ENCODE assay signal across 9 mouse cellular contexts in genomic region chr10:41473782-41474468, GRCm38 (mm10). TPM values are rescaled to one million over a fixed set of nuclear protein-coding genes. Genes with fewer than 3 reads are reported as not detected.
DNase-seq lines count a peak whose midpoint lies in the region; ATAC-seq and TF ChIP-seq lines count a peak whose summit lies in the region.
"Had no signal": no experiment of that assay in that cellular context is flagged by ENCODE, and none has a peak within 500 bp of the region (broad histone marks: within the 10 kb centered on the region; RNA-seq: fewer than 3 reads in every experiment).

No protein-coding gene starts in this region.

- intact Hi-C loops in gastrocnemius, adult 2 months (cut with DNase I): no loop called here

- no peak overlapping the region for H3K4me3 ChIP-seq in gastrocnemius, adult 2 months
- H3K4me3 ChIP-seq in midbrain, embryonic 13.5 days (replicated peaks): no peak overlapping the region
- H3K4me3 ChIP-seq: hindbrain, embryonic 15.5 days had no signal

- no peak overlapping the region for H3K4me2 ChIP-seq in midbrain, embryonic 13.5 days (replicated peaks)
- H3K4me2 ChIP-seq: hindbrain, embryonic 15.5 days had no signal

- ATAC-seq in activated CD4-positive, CD25-positive, alpha-beta regulatory T cell, adult 4 months: peak; percentile 33
- no peak for ATAC-seq in midbrain, embryonic 13.5 days

- peak overlapping the region; percentile 89; the same call in 1 of the 2 replicates for H3K27ac ChIP-seq in gastrocnemius, adult 2 months
- no peak overlapping the region for H3K27ac ChIP-seq in midbrain, embryonic 13.5 days
- H3K27ac ChIP-seq: hindbrain, embryonic 15.5 days had no signal

- WGBS in midbrain, embryonic 13.5 days: 90% methylated on average over 6 of the region's 6 CpGs

- H3K9me3 ChIP-seq in midbrain, embryonic 13.5 days: no peaks in the 10 kb centered on the region
- H3K9me3 ChIP-seq: hindbrain, embryonic 15.5 days had no signal

- peaks cover 27% of the 10 kb centered on the region for H3K4me1 ChIP-seq in midbrain, embryonic 13.5 days (replicated peaks)

- TF ChIP-seq CTCF in gastrocnemius, adult 2 months (IDR thresholded peaks at IDR 0.05): no peak

- no peak for DNase-seq in gastrocnemius, adult 2 months
- DNase-seq in gastrocnemius, adult 18-20 months (ENCODE audit: low spot score): no peak
- DNase-seq in induced T-regulatory cell, adult 2 months (ENCODE audit: low read depth): peak; percentile 72
- peak; percentile 74 for DNase-seq in naive thymus-derived CD4-positive, alpha-beta T cell, adult 2 months (ENCODE audit: low read depth)
- no peak for DNase-seq in right cerebral cortex, adult 2 months (ENCODE audit: low spot score in 2 of 2)
- no peak for DNase-seq in cerebellum, adult 9-11 months

- peaks cover 8% of the 10 kb centered on the region; the same call in 1 of the 2 replicates for H3K36me3 ChIP-seq in midbrain, embryonic 13.5 days
- H3K36me3 ChIP-seq: hindbrain, embryonic 15.5 days had no signal

- no peaks in the 10 kb centered on the region for H3K27me3 ChIP-seq in midbrain, embryonic 13.5 days
- H3K27me3 ChIP-seq: hindbrain, embryonic 15.5 days had no signal

- no peak overlapping the region for H3K9ac ChIP-seq in midbrain, embryonic 13.5 days (replicated peaks)
- H3K9ac ChIP-seq: hindbrain, embryonic 15.5 days had no signal

RNA-seq across cellular contexts. Expression of gene Mical1, which starts 2.2 kb away (rescaled TPM):
- total RNA-seq in gastrocnemius, adult 2 months (2021): 1 to 10 TPM; 5.9 to 6.9 TPM
- total RNA-seq in gastrocnemius, adult 18-20 months (2021): 1 to 10 TPM; 4.0 to 7.8 TPM
- polyA plus RNA-seq in activated CD4-positive, CD25-positive, alpha-beta regulatory T cell, adult 4 months (2017; shearing (Covaris generic)): 10 to 100 TPM; 67.8 to 99.6 TPM
- polyA plus RNA-seq in midbrain, embryonic 13.5 days (2015; fragmentation: Nextera tagmentation; extraction: Ambion mirVana): 27.9 and 31.9 TPM in 2 replicates

RNA-seq across cellular contexts. Expression of gene Smpd2, which starts 16.2 kb away (rescaled TPM):
- total RNA-seq in gastrocnemius, adult 2 months (2021): 10 to 100 TPM; 11.1 TPM
- total RNA-seq in gastrocnemius, adult 18-20 months (2021): 1 to 10 TPM; 9.2 to 9.9 TPM
- 10 to 100 TPM; 23.2 to 25.9 TPM for polyA plus RNA-seq in activated CD4-positive, CD25-positive, alpha-beta regulatory T cell, adult 4 months (2017; shearing (Covaris generic))
- 35.0 and 37.0 TPM in 2 replicates for polyA plus RNA-seq in midbrain, embryonic 13.5 days (2015; fragmentation: Nextera tagmentation; extraction: Ambion mirVana)

RNA-seq across cellular contexts. Expression of gene Ppil6, which starts 16.3 kb away (rescaled TPM):
- not detected for total RNA-seq in gastrocnemius, adult 2 months (2021)
- not detected for total RNA-seq in gastrocnemius, adult 18-20 months (2021)
- under 1 TPM in 1 of 2 experiments, not detected in 1; 0.89 TPM for polyA plus RNA-seq in activated CD4-positive, CD25-positive, alpha-beta regulatory T cell, adult 4 months (2017; shearing (Covaris generic))
- polyA plus RNA-seq in midbrain, embryonic 13.5 days (2015; fragmentation: Nextera tagmentation; extraction: Ambion mirVana): 1.6 and 2.7 TPM in 2 replicates

RNA-seq across cellular contexts. Expression of gene Zbtb24, which starts 23.7 kb away (rescaled TPM):
- 1 to 10 TPM; 4.6 to 6.1 TPM for total RNA-seq in gastrocnemius, adult 2 months (2021)
- 1 to 10 TPM; 4.6 to 5.0 TPM for total RNA-seq in gastrocnemius, adult 18-20 months (2021)
- polyA plus RNA-seq in activated CD4-positive, CD25-positive, alpha-beta regulatory T cell, adult 4 months (2017; shearing (Covaris generic)): 10 to 100 TPM; 22.2 to 30.7 TPM
- 20.6 and 22.8 TPM in 2 replicates for polyA plus RNA-seq in midbrain, embryonic 13.5 days (2015; fragmentation: Nextera tagmentation; extraction: Ambion mirVana)

RNA-seq across cellular contexts. Expression of gene Cd164, which starts 45.3 kb away (rescaled TPM):
- 100 to 1,000 TPM; 133 to 157 TPM for total RNA-seq in gastrocnemius, adult 2 months (2021)
- total RNA-seq in gastrocnemius, adult 18-20 months (2021): 100 to 1,000 TPM; 145 to 153 TPM
- 100 to 1,000 TPM; 202 to 222 TPM for polyA plus RNA-seq in activated CD4-positive, CD25-positive, alpha-beta regulatory T cell, adult 4 months (2017; shearing (Covaris generic))
- 51.3 and 56.5 TPM in 2 replicates for polyA plus RNA-seq in midbrain, embryonic 13.5 days (2015; fragmentation: Nextera tagmentation; extraction: Ambion mirVana)

Comparison
In these comparisons a context has a peak if more than half of its experiments do, and no peak if none do; other contexts are left out.
1. DNase-seq: peak in induced T-regulatory cell, adult 2 months (single experiment) and naive thymus-derived CD4-positive, alpha-beta T cell, adult 2 months (single experiment); none in gastrocnemius, adult 2 months (single experiment), gastrocnemius, adult 18-20 months (single experiment), right cerebral cortex, adult 2 months (0 of 2) and cerebellum, adult 9-11 months (single experiment).